Mouse (Mus musculus): ENCODE data around the gene Osbpl3.
A peak's percentile ranks its signal among the peaks of the same experiment; 100 is the strongest.
"Not testable (repeated sequence)": the region's sequence is repeated elsewhere in the genome, so short reads cannot be mapped to it uniquely, and the experiment has no call there.

Osbpl3 gene

GRCm38 (mm10) chr6:50455102-50455828 is 736 bp downstream of the Osbpl3 start:
- no peak for DNase-seq (ENCODE audit: extremely low read depth, low read depth, low spot score)

- no peak for DNase-seq (ENCODE audit: extremely low read depth, low read depth, low spot score)
Measured at GRCm38 (mm10) chr6:50453651-50454050, 2.4 kb downstream of the Osbpl3 start.

GRCm38 (mm10) chr6:50452220-50452619 is 3.8 kb downstream of the Osbpl3 start:
- DNase-seq (ENCODE audit: extremely low read depth, low read depth, low spot score) = no peak

- no peak for DNase-seq (ENCODE audit: extremely low read depth, low read depth, low spot score)
Measured at GRCm38 (mm10) chr6:50445616-50446015, 10.4 kb downstream of the Osbpl3 start.

- DNase-seq (ENCODE audit: extremely low read depth, low read depth, low spot score) = peak; percentile 99
Measured at GRCm38 (mm10) chr6:50440966-50441862, 14.8 kb downstream of the Osbpl3 start.

- no peak for DNase-seq (ENCODE audit: extremely low read depth, low read depth, low spot score)
Measured at GRCm38 (mm10) chr6:50440197-50440596, 15.8 kb downstream of the Osbpl3 start.

GRCm38 (mm10) chr6:50438900-50439299 is 17.1 kb downstream of the Osbpl3 start:
- DNase-seq (ENCODE audit: extremely low read depth, low read depth, low spot score) = not testable (repeated sequence)

- DNase-seq (ENCODE audit: extremely low read depth, low read depth, low spot score) = no peak
Measured at GRCm38 (mm10) chr6:50437815-50438214, 18.2 kb downstream of the Osbpl3 start.

- DNase-seq (ENCODE audit: extremely low read depth, low read depth, low spot score) = no peak
Measured at GRCm38 (mm10) chr6:50436661-50437060, 19.3 kb downstream of the Osbpl3 start.

- no peak for DNase-seq (ENCODE audit: extremely low read depth, low read depth, low spot score)
Measured at GRCm38 (mm10) chr6:50432491-50432890, 23.5 kb downstream of the Osbpl3 start.

- no peak for DNase-seq (ENCODE audit: extremely low read depth, low read depth, low spot score)
Measured at GRCm38 (mm10) chr6:50429299-50429698, 26.7 kb downstream of the Osbpl3 start.

GRCm38 (mm10) chr6:50427051-50427732 is 28.8 kb downstream of the Osbpl3 start:
- no peak for DNase-seq (ENCODE audit: extremely low read depth, low read depth, low spot score)

- no peak for DNase-seq (ENCODE audit: extremely low read depth, low read depth, low spot score)
Measured at GRCm38 (mm10) chr6:50426571-50426970, 29.4 kb downstream of the Osbpl3 start.

GRCm38 (mm10) chr6:50424271-50424670 is 31.7 kb downstream of the Osbpl3 start:
- no peak for DNase-seq (ENCODE audit: extremely low read depth, low read depth, low spot score)

GRCm38 (mm10) chr6:50420413-50420812 is 35.6 kb downstream of the Osbpl3 start:
- DNase-seq (ENCODE audit: extremely low read depth, low read depth, low spot score) = no peak

GRCm38 (mm10) chr6:50419518-50420290 is 36.3 kb downstream of the Osbpl3 start:
- DNase-seq (ENCODE audit: extremely low read depth, low read depth, low spot score) = no peak

- DNase-seq (ENCODE audit: extremely low read depth, low read depth, low spot score) = no peak
Measured at GRCm38 (mm10) chr6:50418951-50419350, 37.0 kb downstream of the Osbpl3 start.

GRCm38 (mm10) chr6:50416854-50417253 is 39.1 kb downstream of the Osbpl3 start:
- DNase-seq (ENCODE audit: extremely low read depth, low read depth, low spot score) = no peak

GRCm38 (mm10) chr6:50415431-50415830 is 40.6 kb downstream of the Osbpl3 start:
- DNase-seq (ENCODE audit: extremely low read depth, low read depth, low spot score) = no peak

- no peak for DNase-seq (ENCODE audit: extremely low read depth, low read depth, low spot score)
Measured at GRCm38 (mm10) chr6:50414547-50414946, 41.5 kb downstream of the Osbpl3 start.

GRCm38 (mm10) chr6:50413381-50413780 is 42.6 kb downstream of the Osbpl3 start:
- no peak for DNase-seq (ENCODE audit: extremely low read depth, low read depth, low spot score)

Data from fat pad, adult 2 months (tissue).